Mouse (Mus musculus): ENCODE data around the gene Disc1. TPM values are rescaled to one million over a fixed set of nuclear protein-coding genes. Genes with fewer than 3 reads are reported as not detected.
A peak's percentile ranks its signal among the peaks of the same experiment; 100 is the strongest.

Disc1 gene
- polyA plus RNA-seq, 1 experiment from 2014 or later, result 0.83 TPM

GRCm38 (mm10) chr8:125247349-125247748, 193.4 kb downstream of the Disc1 start:
- H3K36me3 ChIP-seq (ENCODE audit: insufficient read depth, low read length), result no peaks in the 10 kb centered on the region
- ATAC-seq (replicated peaks; ENCODE audit: low FRiP score, low read depth) (no peak), DNase-seq (ENCODE audit: low spot score) (no peak)
- no peak overlapping the region for H3K4me2 ChIP-seq (ENCODE audit: low read length)
- H3K27ac ChIP-seq, result no peak overlapping the region
- H3K27me3 ChIP-seq (ENCODE audit: insufficient read depth, low read length), result no peaks in the 10 kb centered on the region
- no peak overlapping the region for H3K9ac ChIP-seq (ENCODE audit: low read depth, low read length)
- TF ChIP-seq CTCF (IDR thresholded peaks at IDR 0.05; ENCODE audit: low read depth), result no peak
- no peaks in the 10 kb centered on the region; the same call in 1 of the 2 replicates for H3K9me3 ChIP-seq (replicated peaks; ENCODE audit: low read length)
- 0% methylated on average over 1 of the region's 1 CpGs for WGBS
- H3K4me3 ChIP-seq (replicated peaks; ENCODE audit: low read depth, low read length), result no peak overlapping the region
- peaks cover 10% of the 10 kb centered on the region; the same call in 1 of the 2 replicates for H3K4me1 ChIP-seq (replicated peaks; ENCODE audit: insufficient read depth, low read length)

- no peak overlapping the region for H3K9ac ChIP-seq (ENCODE audit: low read depth, low read length)
- H3K36me3 ChIP-seq (ENCODE audit: insufficient read depth, low read length), result no peaks in the 10 kb centered on the region
- no peaks in the 10 kb centered on the region for H3K4me1 ChIP-seq (replicated peaks; ENCODE audit: insufficient read depth, low read length)
- no peak for ATAC-seq (replicated peaks; ENCODE audit: low FRiP score, low read depth)
- no peaks in the 10 kb centered on the region for H3K27me3 ChIP-seq (ENCODE audit: insufficient read depth, low read length)
- H3K4me2 ChIP-seq (ENCODE audit: low read length), result no peak overlapping the region
- no peak for TF ChIP-seq CTCF (IDR thresholded peaks at IDR 0.05; ENCODE audit: low read depth)
- H3K9me3 ChIP-seq (replicated peaks; ENCODE audit: low read length), result no peaks in the 10 kb centered on the region; the same call in 1 of the 2 replicates
- WGBS, result 98% methylated on average over 4 of the region's 4 CpGs
- DNase-seq (ENCODE audit: low spot score), result no peak
- H3K27ac ChIP-seq, result no peak overlapping the region
- no peak overlapping the region for H3K4me3 ChIP-seq (replicated peaks; ENCODE audit: low read depth, low read length)
These were observed 199.0 kb downstream of the Disc1 start for GRCm38 (mm10) chr8:125252946-125253345.

GRCm38 (mm10) chr8:125253505-125254180, 199.6 kb downstream of the Disc1 start:
- DNase-seq (ENCODE audit: low spot score) (no peak), ATAC-seq (replicated peaks; ENCODE audit: low FRiP score, low read depth) (no peak)
- H3K27me3 ChIP-seq (ENCODE audit: insufficient read depth, low read length), result no peaks in the 10 kb centered on the region
- no peaks in the 10 kb centered on the region for H3K9me3 ChIP-seq (replicated peaks; ENCODE audit: low read length)
- TF ChIP-seq CTCF (IDR thresholded peaks at IDR 0.05; ENCODE audit: low read depth), result no peak
- no peaks in the 10 kb centered on the region for H3K36me3 ChIP-seq (ENCODE audit: insufficient read depth, low read length)
- no peak overlapping the region; the same call in 1 of the 2 replicates for H3K9ac ChIP-seq (ENCODE audit: low read depth, low read length)
- 49% methylated on average over 10 of the region's 10 CpGs for WGBS
- H3K4me3 ChIP-seq (replicated peaks; ENCODE audit: low read depth, low read length), result peak overlapping the region; percentile 11
- H3K27ac ChIP-seq, result peak overlapping the region; percentile 51; the same call in 1 of the 2 replicates
- H3K4me1 ChIP-seq (replicated peaks; ENCODE audit: insufficient read depth, low read length), result no peaks in the 10 kb centered on the region
- H3K4me2 ChIP-seq (ENCODE audit: low read length), result peak overlapping the region; percentile 58

GRCm38 (mm10) chr8:125254188-125255005, 200.4 kb downstream of the Disc1 start:
- H3K36me3 ChIP-seq (ENCODE audit: insufficient read depth, low read length), result no peaks in the 10 kb centered on the region
- H3K4me1 ChIP-seq (replicated peaks; ENCODE audit: insufficient read depth, low read length), result no peaks in the 10 kb centered on the region
- peak overlapping the region; percentile 51; the same call in 1 of the 2 replicates for H3K27ac ChIP-seq
- ATAC-seq (replicated peaks; ENCODE audit: low FRiP score, low read depth) (peak; percentile 61; the same call in 1 of the 2 replicates), DNase-seq (ENCODE audit: low spot score) (peak; percentile 78)
- peak overlapping the region; percentile 58 for H3K4me2 ChIP-seq (ENCODE audit: low read length)
- peak overlapping the region; percentile 14; the same call in 1 of the 2 replicates for H3K9ac ChIP-seq (ENCODE audit: low read depth, low read length)
- no peaks in the 10 kb centered on the region for H3K9me3 ChIP-seq (replicated peaks; ENCODE audit: low read length)
- WGBS, result 39% methylated on average over 23 of the region's 23 CpGs
- peak overlapping the region; percentile 11 for H3K4me3 ChIP-seq (replicated peaks; ENCODE audit: low read depth, low read length)
- TF ChIP-seq CTCF (IDR thresholded peaks at IDR 0.05; ENCODE audit: low read depth), result no peak
- H3K27me3 ChIP-seq (ENCODE audit: insufficient read depth, low read length), result no peaks in the 10 kb centered on the region

- no peak for DNase-seq (ENCODE audit: low spot score)
- Histone ChIP-seq H3K4me3 (replicated peaks; ENCODE audit: low read depth, low read length) (no peak overlapping the region), H3K27ac (no peak overlapping the region), H3K27me3 (ENCODE audit: insufficient read depth, low read length) (no peaks in the 10 kb centered on the region), H3K4me2 (ENCODE audit: low read length) (no peak overlapping the region), H3K9ac (ENCODE audit: low read depth, low read length) (no peak overlapping the region), H3K4me1 (replicated peaks; ENCODE audit: insufficient read depth, low read length) (no peaks in the 10 kb centered on the region), H3K36me3 (ENCODE audit: insufficient read depth, low read length) (no peaks in the 10 kb centered on the region), H3K9me3 (replicated peaks; ENCODE audit: low read length) (no peaks in the 10 kb centered on the region)
- TF ChIP-seq CTCF (IDR thresholded peaks at IDR 0.05; ENCODE audit: low read depth), result no peak
- 59% methylated on average over 11 of the region's 11 CpGs for WGBS
- ATAC-seq (replicated peaks; ENCODE audit: low FRiP score, low read depth), result no peak
These were observed 201.2 kb downstream of the Disc1 start for GRCm38 (mm10) chr8:125255006-125255685.

- H3K27ac ChIP-seq, result no peak overlapping the region
- no peaks in the 10 kb centered on the region for H3K36me3 ChIP-seq (ENCODE audit: insufficient read depth, low read length)
- no peak overlapping the region for H3K4me3 ChIP-seq (replicated peaks; ENCODE audit: low read depth, low read length)
- no peaks in the 10 kb centered on the region for H3K9me3 ChIP-seq (replicated peaks; ENCODE audit: low read length)
- 54% methylated on average over 2 of the region's 2 CpGs for WGBS
- no peaks in the 10 kb centered on the region for H3K4me1 ChIP-seq (replicated peaks; ENCODE audit: insufficient read depth, low read length)
- H3K27me3 ChIP-seq (ENCODE audit: insufficient read depth, low read length), result no peaks in the 10 kb centered on the region
- no peak overlapping the region for H3K9ac ChIP-seq (ENCODE audit: low read depth, low read length)
- TF ChIP-seq CTCF (IDR thresholded peaks at IDR 0.05; ENCODE audit: low read depth), result no peak
- ATAC-seq (replicated peaks; ENCODE audit: low FRiP score, low read depth) (no peak), DNase-seq (ENCODE audit: low spot score) (no peak)
- no peak overlapping the region for H3K4me2 ChIP-seq (ENCODE audit: low read length)
These were observed 203.7 kb downstream of the Disc1 start for GRCm38 (mm10) chr8:125257660-125258059.

Data from kidney, postnatal 0 days (tissue).